Mouse (Mus musculus) gastrocnemius, postnatal 10 days (tissue): ENCODE measurements around the gene Abhd8. TPM values are rescaled to one million over a fixed set of nuclear protein-coding genes. Genes with fewer than 3 reads are reported as not detected.
A peak's percentile ranks its signal among the peaks of the same experiment; 100 is the strongest.

Experiments used
- DNase-seq: peaks from one replicate; pipeline ENCODE4 v3.0.0; 2021; ENCODE audit warnings: mixed read lengths
- long read RNA-seq, 2 experiments: library from polyadenylated mRNA; stranded (forward); transcript quantifications; one replicate each; pipeline ENCODE4 v2.0.0; 2021
- total RNA-seq, 2 experiments: library from RNA; stranded (reverse); gene quantifications; 2 replicates each; pipeline ENCODE4 v1.2.3; 2021

The Abhd8 gene
- total RNA-seq: 10 to 100 TPM; 36.1 to 38.9 TPM
- long read RNA-seq, experiment 1, transcript Abhd8-201 (5 exons, 1,978 nt): major isoform, 101 of 107 reads
- long read RNA-seq, experiment 1, partial matches to known transcripts: 5 of 107 reads
- long read RNA-seq, experiment 1, other reads (novel, unspliced or antisense): 1 of 107 reads
- long read RNA-seq, experiment 2, transcript Abhd8-201 (5 exons, 1,978 nt): major isoform, 118 of 128 reads
- long read RNA-seq, experiment 2, partial matches to known transcripts: 5 of 128 reads
- long read RNA-seq, experiment 2, other reads (novel, unspliced or antisense): 4 of 128 reads

GRCm38 (mm10) chr8:71463188-71464033 is at the start of gene Abhd8:
TSS of gene Abhd8 (minus strand) at chr8:71463655.
- peak; percentile 97 for DNase-seq

GRCm38 (mm10) chr8:71511644-71512043 is 48.2 kb upstream of the Abhd8 start, which contains the start of gene Plvap:
TSS of gene Plvap (minus strand) at chr8:71511752.
- no peak for DNase-seq

GRCm38 (mm10) chr8:71509316-71509715 is 45.9 kb upstream of the Abhd8 start:
- no peak for DNase-seq

GRCm38 (mm10) chr8:71507589-71508104 is 44.2 kb upstream of the Abhd8 start:
- DNase-seq: peak; percentile 85

- DNase-seq: peak; percentile 52
Measured at GRCm38 (mm10) chr8:71505979-71506378, 42.5 kb upstream of the Abhd8 start.

GRCm38 (mm10) chr8:71505326-71505725 is 41.9 kb upstream of the Abhd8 start:
- DNase-seq: no peak

GRCm38 (mm10) chr8:71504349-71504748 is 40.9 kb upstream of the Abhd8 start:
- no peak for DNase-seq

GRCm38 (mm10) chr8:71498816-71499690 is 35.6 kb upstream of the Abhd8 start:
- DNase-seq: no peak

- DNase-seq: no peak
Measured at GRCm38 (mm10) chr8:71497881-71498501, 34.5 kb upstream of the Abhd8 start.

- DNase-seq: no peak
Measured at GRCm38 (mm10) chr8:71497077-71497645, 33.7 kb upstream of the Abhd8 start.

- peak; percentile 95 for DNase-seq
Measured at GRCm38 (mm10) chr8:71496481-71496880, 33.0 kb upstream of the Abhd8 start.

GRCm38 (mm10) chr8:71495811-71496210 is 32.4 kb upstream of the Abhd8 start:
- DNase-seq: no peak

GRCm38 (mm10) chr8:71495039-71495438 is 31.6 kb upstream of the Abhd8 start:
- DNase-seq: peak; percentile 89

GRCm38 (mm10) chr8:71488454-71488853 is 25.0 kb upstream of the Abhd8 start:
- peak; percentile 76 for DNase-seq

GRCm38 (mm10) chr8:71487691-71488445 is 24.4 kb upstream of the Abhd8 start, which contains the start of gene Gtpbp3:
TSS of gene Gtpbp3 (plus strand) at chr8:71488103.
- DNase-seq: peak; percentile 81

GRCm38 (mm10) chr8:71486136-71486529 is 22.7 kb upstream of the Abhd8 start:
- DNase-seq: no peak

- peak; percentile 79 for DNase-seq
Measured at GRCm38 (mm10) chr8:71485142-71486135, 22.0 kb upstream of the Abhd8 start, which contains the start of gene Ano8. TSS of gene Ano8 (minus strand) at chr8:71485963.

GRCm38 (mm10) chr8:71484736-71485135 is 21.3 kb upstream of the Abhd8 start:
- DNase-seq: no peak

- no peak for DNase-seq
Measured at GRCm38 (mm10) chr8:71483932-71484331, 20.5 kb upstream of the Abhd8 start.
